Mouse (Mus musculus) cortical plate, adult 2 months (tissue): ENCODE measurements at regions not wholly inside any gene's neighbourhood (a gene's known extent, or its start where the extent isn't known, plus 50 kb on each side); places are given as distances from the start of the nearest gene placed in this dataset.

ENCODE experiments used
- CTCF ChIP-seq: fragments of 200-500 bp; IDR thresholded peaks from 2 replicates; pipeline ENCODE4 v1.5.1; 2011; ENCODE audit warnings: mild to moderate bottlenecking, control low read depth, low read length; ENCODE audit not compliant: insufficient read depth; ENCODE audit errors: extremely low read depth
- POLR2A ChIP-seq: fragments of 200-500 bp; IDR thresholded peaks from 2 replicates; pipeline ENCODE4 v1.6.1; 2011; ENCODE audit warnings: mild to moderate bottlenecking, low read length, control low read depth; ENCODE audit not compliant: insufficient read depth; ENCODE audit errors: extremely low read depth

DNA sequence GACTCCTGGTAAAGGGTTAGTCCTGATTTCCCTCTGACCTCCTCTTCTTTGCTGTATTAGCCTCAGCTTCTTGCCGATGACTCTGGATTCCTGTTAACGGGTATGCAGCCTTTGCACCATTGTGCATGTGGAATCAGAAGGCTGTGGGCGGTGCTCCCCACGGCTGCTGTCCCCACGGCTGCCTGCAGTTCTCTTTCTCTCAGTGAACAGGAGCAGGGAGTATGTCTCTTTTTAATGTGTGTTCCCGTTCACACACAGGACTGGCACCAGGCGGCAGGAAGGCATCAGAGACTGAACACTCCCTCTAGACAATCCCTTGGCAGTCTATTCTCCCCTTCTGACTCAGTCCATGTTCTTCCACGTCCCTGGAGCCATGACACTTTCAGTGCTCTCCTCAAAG, 178.9 kb downstream of the Zfp326 start:
- TF ChIP-seq POLR2A (no peak), CTCF (no peak)
